Mouse (Mus musculus): ENCODE data around the gene Emilin2. TPM values are rescaled to one million over a fixed set of nuclear protein-coding genes. Genes with fewer than 3 reads are reported as not detected.
A peak's percentile ranks its signal among the peaks of the same experiment; 100 is the strongest.
"Not testable (repeated sequence)": the region's sequence is repeated elsewhere in the genome, so short reads cannot be mapped to it uniquely, and the experiment has no call there.

The Emilin2 gene
- 1 to 10 TPM; 1.9 to 2.3 TPM for total RNA-seq (2021)
- long read RNA-seq, experiment 1, partial matches to known transcripts = 0 of 3 reads
- long read RNA-seq, experiment 1, other reads (novel, unspliced or antisense) = 2 of 3 reads
- long read RNA-seq, experiment 2, partial matches to known transcripts = 2 of 2 reads
- long read RNA-seq, experiment 2, other reads (novel, unspliced or antisense) = 0 of 2 reads

DNA sequence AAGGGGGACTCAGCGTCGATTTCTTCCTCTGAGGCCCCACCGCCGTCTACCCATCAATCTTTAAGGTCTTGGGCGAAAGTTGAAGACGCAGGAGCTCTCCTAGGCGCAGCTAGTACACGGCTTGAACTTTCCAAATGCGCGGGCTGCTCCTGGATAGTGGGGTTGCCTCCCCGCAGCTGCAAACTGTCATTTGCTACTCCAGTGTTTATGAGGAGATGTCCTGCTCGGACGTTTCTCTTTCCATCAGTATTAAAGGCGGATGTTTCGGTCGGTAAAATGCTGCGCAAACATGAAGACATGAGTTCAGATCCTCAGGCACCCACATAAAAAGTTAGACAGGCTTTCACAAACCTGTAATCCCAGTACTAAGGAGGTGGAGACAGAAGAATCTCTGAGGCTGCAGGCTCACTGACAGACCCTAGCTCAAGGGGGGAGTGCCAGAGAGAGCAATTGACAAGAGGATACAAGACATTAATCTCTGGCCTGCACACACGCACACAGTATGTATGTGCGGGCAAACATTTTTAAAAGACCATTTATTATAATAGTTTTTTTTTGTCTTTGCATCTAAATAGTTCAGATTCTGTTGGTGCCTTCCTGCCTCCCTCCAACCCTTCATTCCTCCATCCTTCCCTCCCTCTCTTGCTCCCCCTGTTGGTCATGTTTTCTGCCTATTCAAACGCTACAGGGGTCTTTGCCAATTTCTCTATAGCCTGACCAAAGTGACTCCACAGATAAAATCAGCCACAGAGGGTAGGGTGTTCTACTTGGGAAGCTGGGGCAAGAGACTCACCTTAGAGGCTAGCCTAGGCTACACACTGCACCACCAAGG lies at the start of gene Emilin2:
TSS of gene Emilin2 (minus strand) at position 639 of the 832 bp plus-strand sequence.
- H3K4me3 ChIP-seq = peak within 1 kb of the TSS; percentile 58
- peak; percentile 68 for TF ChIP-seq CTCF (conservative IDR thresholded peaks at IDR 0.05)
- H3K27ac ChIP-seq = no peak within 1 kb of the TSS
- DNase-seq (ENCODE audit: low spot score in 2 of 2) = peak in 1 of 2 experiments; percentile 33

GRCm38 (mm10) chr17:71355526-71355925 lies 43.7 kb upstream of the Emilin2 start:
- TF ChIP-seq CTCF (conservative IDR thresholded peaks at IDR 0.05) = no peak
- Histone ChIP-seq H3K4me3 (no peak overlapping the region), H3K27ac (no peak overlapping the region)
- no peak for DNase-seq (ENCODE audit: low spot score in 2 of 2)

GRCm38 (mm10) chr17:71354205-71354604 lies 42.4 kb upstream of the Emilin2 start:
- H3K27ac ChIP-seq = no peak overlapping the region
- no peak overlapping the region for H3K4me3 ChIP-seq
- no peak for DNase-seq (ENCODE audit: low spot score in 2 of 2)
- no peak for TF ChIP-seq CTCF (conservative IDR thresholded peaks at IDR 0.05)

DNA sequence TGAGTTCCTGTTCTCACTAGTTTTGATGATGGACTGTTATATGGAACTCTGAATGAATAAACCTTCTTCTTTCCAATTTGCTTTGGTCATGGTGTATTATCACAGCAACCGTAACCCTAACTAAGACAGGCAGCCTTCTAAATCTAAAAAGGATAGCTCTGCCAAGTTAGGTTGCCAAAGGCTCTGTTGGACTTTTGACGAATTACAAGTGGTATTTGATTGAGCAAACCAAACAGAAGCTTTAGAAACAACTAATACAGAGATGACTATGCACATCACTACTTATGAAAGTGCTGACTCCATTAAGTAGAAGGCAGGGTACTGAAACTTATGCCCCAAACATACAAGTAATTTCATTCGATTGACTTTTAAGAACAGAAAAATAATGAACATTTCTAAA lies 36.4 kb upstream of the Emilin2 start:
- Histone ChIP-seq H3K27ac (no peak overlapping the region), H3K4me3 (no peak overlapping the region)
- no peak for TF ChIP-seq CTCF (conservative IDR thresholded peaks at IDR 0.05)
- no peak for DNase-seq (ENCODE audit: low spot score in 2 of 2)

GRCm38 (mm10) chr17:71342006-71342405 lies 30.2 kb upstream of the Emilin2 start:
- TF ChIP-seq CTCF (conservative IDR thresholded peaks at IDR 0.05) = no peak
- no peak for DNase-seq (ENCODE audit: low spot score in 2 of 2)
- Histone ChIP-seq H3K4me3 (no peak overlapping the region), H3K27ac (no peak overlapping the region)

DNA sequence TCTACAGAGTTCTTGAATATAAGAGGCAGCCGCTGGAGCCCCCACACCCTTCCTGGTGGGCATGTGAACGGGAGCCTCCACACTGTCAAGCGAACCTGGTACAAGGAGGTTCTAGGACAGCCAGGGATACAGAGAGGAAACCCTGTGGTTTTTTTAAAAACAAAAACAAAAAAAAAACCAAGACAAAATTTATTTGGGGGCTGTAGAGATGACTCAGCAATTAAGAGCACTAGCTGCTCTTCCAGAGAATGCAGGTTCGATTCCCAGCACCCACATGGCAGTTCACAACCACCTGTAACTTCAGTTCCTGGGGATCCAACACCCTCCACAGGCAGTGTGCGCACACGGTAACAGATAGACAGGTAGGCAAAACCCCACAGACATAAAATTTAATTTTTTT lies 26.8 kb upstream of the Emilin2 start:
- Histone ChIP-seq H3K4me3 (no peak overlapping the region), H3K27ac (no peak overlapping the region)
- TF ChIP-seq CTCF (conservative IDR thresholded peaks at IDR 0.05) = no peak
- no peak for DNase-seq (ENCODE audit: low spot score in 2 of 2)

DNA sequence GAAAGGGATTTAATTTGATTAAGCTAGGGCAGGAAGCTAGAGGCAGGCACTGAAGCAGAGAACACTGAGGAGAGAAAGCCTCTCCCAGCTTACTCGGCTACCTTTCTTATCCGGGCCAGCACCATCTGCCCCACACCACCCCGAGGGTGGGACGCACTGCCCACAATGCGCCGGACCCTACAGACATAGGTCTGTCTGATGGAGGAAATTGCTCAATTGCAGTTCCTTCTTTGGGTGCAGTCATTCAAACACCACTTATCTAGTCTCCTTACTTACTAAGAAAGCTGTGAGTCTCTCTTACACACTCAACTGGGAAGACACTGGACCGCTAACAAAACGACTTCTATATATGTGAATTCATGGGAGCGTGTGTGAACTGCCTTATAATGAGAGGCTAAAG lies 25.8 kb upstream of the Emilin2 start:
- DNase-seq (ENCODE audit: low spot score in 2 of 2) = no peak
- TF ChIP-seq CTCF (conservative IDR thresholded peaks at IDR 0.05) = no peak

DNA sequence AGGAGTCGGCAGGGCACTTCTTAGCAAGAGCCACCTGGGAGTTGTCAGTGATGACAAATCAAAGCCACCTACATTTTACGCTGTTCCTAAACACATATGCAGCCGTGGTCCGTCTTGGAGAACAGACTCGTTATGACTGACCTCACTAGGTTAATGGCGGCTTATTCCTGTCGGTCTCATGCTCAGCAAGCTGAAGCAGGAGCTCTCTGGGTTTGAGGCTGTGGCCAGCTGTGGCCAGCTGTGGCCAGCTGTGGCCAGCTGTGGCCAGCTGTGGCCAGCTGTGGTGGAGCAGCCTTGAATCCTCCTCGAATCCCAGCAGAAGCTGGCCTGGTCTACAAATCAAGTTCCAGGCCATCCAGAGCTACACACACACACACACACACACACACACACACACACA lies 24.6 kb upstream of the Emilin2 start:
- no peak for DNase-seq (ENCODE audit: low spot score in 2 of 2)
- H3K27ac ChIP-seq = no peak overlapping the region
- TF ChIP-seq CTCF (conservative IDR thresholded peaks at IDR 0.05) = no peak
- H3K4me3 ChIP-seq = no peak overlapping the region

More for the DNA sequence above, 25.8 kb upstream of the Emilin2 start:
- Histone ChIP-seq H3K27ac (no peak overlapping the region), H3K4me3 (no peak overlapping the region)

DNA sequence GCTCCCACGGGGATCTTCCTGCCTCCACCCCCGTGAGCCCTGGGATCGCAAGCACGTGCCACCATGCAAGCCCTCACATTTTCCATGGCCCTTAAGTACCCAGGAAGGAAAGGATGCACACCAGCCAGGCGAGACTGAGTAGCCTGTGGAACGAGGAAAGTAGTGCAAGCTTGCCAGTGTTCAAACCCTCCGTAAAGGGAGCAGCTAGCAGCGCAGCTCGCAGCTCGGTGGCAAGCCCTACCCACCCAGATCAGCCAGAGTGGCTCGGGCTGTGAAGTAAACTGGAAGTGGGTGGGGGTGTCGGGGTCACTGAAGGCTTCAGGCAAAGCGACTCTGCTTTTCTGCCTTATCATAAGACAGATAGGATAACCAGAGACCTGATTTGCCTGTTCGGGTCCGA lies 20.5 kb upstream of the Emilin2 start:
- no peak overlapping the region for H3K4me3 ChIP-seq
- no peak overlapping the region for H3K27ac ChIP-seq
- no peak for DNase-seq (ENCODE audit: low spot score in 2 of 2)
- no peak for TF ChIP-seq CTCF (conservative IDR thresholded peaks at IDR 0.05)

GRCm38 (mm10) chr17:71320731-71321130 lies 9.0 kb upstream of the Emilin2 start:
- H3K4me3 ChIP-seq; DNase-seq (ENCODE audit: low spot score in 2 of 2); H3K27ac ChIP-seq: not testable (repeated sequence)

- no peak for DNase-seq (ENCODE audit: low spot score in 2 of 2)
- TF ChIP-seq CTCF (conservative IDR thresholded peaks at IDR 0.05) = no peak
- H3K27ac ChIP-seq = no peak overlapping the region
Measured at GRCm38 (mm10) chr17:71319361-71319760, 7.6 kb upstream of the Emilin2 start.

DNA sequence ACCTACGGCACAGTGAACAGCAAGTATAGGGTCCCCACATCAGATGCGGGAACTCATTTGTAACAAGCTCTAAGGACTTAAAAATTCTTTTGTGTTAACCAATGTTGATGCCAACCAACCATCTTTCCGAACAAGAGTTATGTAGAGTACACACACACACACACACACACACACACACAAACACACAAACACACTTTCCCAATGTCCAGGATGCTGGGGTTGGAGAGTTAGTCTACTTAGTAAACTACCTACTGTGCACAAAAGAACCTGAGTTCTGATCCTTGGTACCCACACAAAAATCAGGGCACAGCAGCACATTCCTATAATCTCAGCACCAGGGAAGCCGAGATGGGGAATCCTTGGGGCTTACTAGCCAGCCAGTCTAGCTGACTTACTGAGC lies 5.8 kb upstream of the Emilin2 start:
- no peak for DNase-seq (ENCODE audit: low spot score in 2 of 2)
- Histone ChIP-seq H3K27ac (no peak overlapping the region), H3K4me3 (no peak overlapping the region)
- TF ChIP-seq CTCF (conservative IDR thresholded peaks at IDR 0.05) = no peak

More at GRCm38 (mm10) chr17:71319361-71319760, 7.6 kb upstream of the Emilin2 start:
- no peak overlapping the region for H3K4me3 ChIP-seq

GRCm38 (mm10) chr17:71314315-71314714 lies 2.5 kb upstream of the Emilin2 start:
- Histone ChIP-seq H3K27ac (no peak overlapping the region), H3K4me3 (no peak overlapping the region)
- TF ChIP-seq CTCF (conservative IDR thresholded peaks at IDR 0.05) = no peak
- DNase-seq (ENCODE audit: low spot score in 2 of 2) = no peak

All from layer of hippocampus, adult 2 months (tissue).